Mouse (Mus musculus): ENCODE results near the gene Mien1. TPM values are rescaled to one million over a fixed set of nuclear protein-coding genes. Genes with fewer than 3 reads are reported as not detected.

Gene Mien1
- total RNA-seq, 2 experiments from 2014 or later: 58.0 to 62.5 TPM

Other genes starting within 250 kb of the Mien1 start
- gene Med1, start 245.7 kb downstream of the Mien1 start, total RNA-seq (2021): 10 to 100 TPM; 45.3 to 59.4 TPM
- 10 to 100 TPM; 38.5 to 41.9 TPM for gene Cdk12, start 235.9 kb downstream of the Mien1 start, total RNA-seq (2021)
- not detected for gene Neurod2, start 109.3 kb downstream of the Mien1 start, total RNA-seq (2021)
- 1 to 10 TPM in 1 of 2 experiments, under 1 TPM in 1; 1.00 to 1.7 TPM for gene Ppp1r1b, start 90.6 kb downstream of the Mien1 start, total RNA-seq (2021)
- gene Stard3, start 80.6 kb downstream of the Mien1 start, total RNA-seq (2021): 10 to 100 TPM; 25.3 to 25.6 TPM
- 100 to 1,000 TPM in 1 of 2 experiments, 10 to 100 TPM in 1; 18.1 to 119 TPM for gene Tcap, start 55.2 kb downstream of the Mien1 start, total RNA-seq (2021)
- 100 to 1,000 TPM; 442 to 819 TPM for gene Pnmt, start 52.5 kb downstream of the Mien1 start, total RNA-seq (2021)
- 1 to 10 TPM; 4.9 to 6.8 TPM for gene Pgap3, start 38.5 kb downstream of the Mien1 start, total RNA-seq (2021)
- gene Erbb2, start 26.5 kb downstream of the Mien1 start, total RNA-seq (2021): 1 to 10 TPM; 6.0 to 7.6 TPM
- gene Grb7, start 7.4 kb upstream of the Mien1 start, total RNA-seq (2021): 10 to 100 TPM in 1 of 2 experiments, 1 to 10 TPM in 1; 6.9 to 11.1 TPM
- 1 to 10 TPM; 3.2 to 4.5 TPM for gene Ikzf3, start 107.0 kb upstream of the Mien1 start, total RNA-seq (2021)
- gene Zpbp2, start 112.1 kb upstream of the Mien1 start, total RNA-seq (2021): under 1 TPM in 1 of 2 experiments, not detected in 1; 0.48 TPM
- gene Ormdl3, start 148.4 kb upstream of the Mien1 start, total RNA-seq (2021): 100 to 1,000 TPM; 135 to 143 TPM
- not detected for gene Lrrc3c, start 159.3 kb upstream of the Mien1 start, total RNA-seq (2021)
- gene Gm12355, start 186.7 kb upstream of the Mien1 start, total RNA-seq (2021): 10 to 100 TPM; 15.7 to 19.1 TPM
- gene Gsdma3, start 187.4 kb upstream of the Mien1 start, total RNA-seq (2021): 10 to 100 TPM; 12.7 to 15.4 TPM
- under 1 TPM; 0.36 to 0.51 TPM for gene Gsdma2, start 207.8 kb upstream of the Mien1 start, total RNA-seq (2021)
- not detected for gene Gsdma, start 225.4 kb upstream of the Mien1 start, total RNA-seq (2021)
- 100 to 1,000 TPM; 111 to 123 TPM for gene Psmd3, start 243.6 kb upstream of the Mien1 start, total RNA-seq (2021)